Comparison of ENCODE assay signal across 10 mouse cellular contexts in the genomic region with DNA sequence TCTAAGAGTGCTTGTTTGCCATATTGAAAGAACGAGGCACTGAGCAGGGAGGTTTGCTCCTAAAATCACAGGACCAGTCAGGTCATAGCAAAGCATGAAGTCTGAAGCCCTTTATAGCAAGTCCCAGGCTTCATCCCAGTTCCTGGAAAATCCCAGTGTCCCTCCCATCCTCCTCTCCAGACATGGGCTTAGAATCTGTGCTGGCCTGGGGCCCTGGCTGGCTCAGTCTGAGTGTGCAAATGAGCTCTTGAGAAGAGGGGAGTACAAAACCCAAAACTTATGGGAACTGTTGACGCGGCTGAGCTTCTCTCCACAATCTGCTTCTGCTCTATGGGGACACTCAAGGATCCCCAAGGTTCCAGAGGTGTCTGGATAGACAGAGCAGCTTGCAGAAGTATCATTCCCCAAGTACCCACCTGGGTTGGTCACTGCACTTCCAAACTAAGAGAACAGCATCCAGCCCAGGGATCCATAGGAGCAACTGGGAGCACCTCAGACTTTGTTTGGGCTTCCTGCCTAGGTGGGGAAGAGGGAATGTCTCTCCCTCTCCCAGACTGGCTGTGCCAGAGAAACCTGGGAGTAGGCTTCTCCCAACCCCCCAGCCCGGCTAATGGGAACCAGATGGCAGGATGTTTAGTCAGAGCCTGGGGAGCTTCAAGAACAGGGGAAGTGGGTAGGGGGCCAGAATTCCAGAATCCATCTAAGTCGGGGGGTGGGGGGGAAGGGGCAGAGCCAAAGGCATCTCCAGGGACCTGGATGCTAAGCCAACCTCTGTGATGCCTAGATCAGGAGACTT. TPM values are rescaled to one million over a fixed set of nuclear protein-coding genes. Genes with fewer than 3 reads are reported as not detected.
DNase-seq lines count a peak whose midpoint lies in the region; ATAC-seq and TF ChIP-seq lines count a peak whose summit lies in the region.
"Had no signal": no experiment of that assay in that cellular context is flagged by ENCODE, and none has a peak within 500 bp of the region (broad histone marks: within the 10 kb centered on the region; RNA-seq: fewer than 3 reads in every experiment).

No protein-coding gene starts in this region.

- no peaks in the 10 kb centered on the region for H3K4me1 ChIP-seq in intestine, postnatal 0 days (replicated peaks; ENCODE audit: control insufficient read depth, insufficient read depth, low read length)
- H3K4me1 ChIP-seq: megakaryocyte, embryonic 14.5 days had no signal

- DNase-seq in gastrocnemius, adult 2 months, result peak; percentile 63
- DNase-seq in gastrocnemius, adult 18-20 months (ENCODE audit: low spot score), result no peak
- peak; percentile 38 for DNase-seq in urinary bladder, postnatal 14 days (ENCODE audit: low spot score)
- no peak for DNase-seq in urinary bladder, postnatal 25 days (ENCODE audit: low spot score)
- DNase-seq in cerebellum, postnatal 4 days (ENCODE audit: low spot score in 2 of 2), result no peak
- no peak for DNase-seq in c-Kit-positive CD71-positive TER-119-positive erythroid progenitor cells, embryonic 14.5 days (ENCODE audit: low spot score)

- H3K9me3 ChIP-seq in intestine, postnatal 0 days (ENCODE audit: control insufficient read depth), result no peaks in the 10 kb centered on the region
- H3K9me3 ChIP-seq: megakaryocyte, embryonic 14.5 days had no signal

- no peak for TF ChIP-seq CTCF in gastrocnemius, adult 2 months (IDR thresholded peaks at IDR 0.05)
- TF ChIP-seq CTCF in intestine, postnatal 0 days (IDR thresholded peaks at IDR 0.05; ENCODE audit: low read depth), result no peak

- H3K27me3 ChIP-seq in intestine, postnatal 0 days (replicated peaks; ENCODE audit: control insufficient read depth, insufficient read depth, low read length), result no peaks in the 10 kb centered on the region

- intact Hi-C loops in gastrocnemius, adult 2 months (cut with DNase I), result no loop called here

- no peak overlapping the region for H3K9ac ChIP-seq in intestine, postnatal 0 days (ENCODE audit: low read depth, low read length)

- H3K36me3 ChIP-seq in intestine, postnatal 0 days (ENCODE audit: control insufficient read depth, insufficient read depth), result no peaks in the 10 kb centered on the region

- WGBS in intestine, postnatal 0 days, result 68% methylated on average over 5 of the region's 5 CpGs

- peak overlapping the region; percentile 71 for H3K27ac ChIP-seq in gastrocnemius, adult 2 months
- H3K27ac ChIP-seq in intestine, postnatal 0 days (ENCODE audit: low read depth, low read length), result peak overlapping the region; percentile 28; the same call in 1 of the 2 replicates

- no peak for ATAC-seq in intestine, postnatal 0 days
- no peak for ATAC-seq in CD4-positive, CD25-positive, alpha-beta regulatory T cell, adult 4 months

- H3K4me2 ChIP-seq in intestine, postnatal 0 days (replicated peaks; ENCODE audit: low read depth), result no peak overlapping the region

- H3K4me3 ChIP-seq in gastrocnemius, adult 2 months, result no peak overlapping the region
- H3K4me3 ChIP-seq in intestine, postnatal 0 days (ENCODE audit: low read depth, low read length), result no peak overlapping the region
- H3K4me3 ChIP-seq: megakaryocyte, embryonic 14.5 days had no signal

RNA-seq across cellular contexts. Expression of a gene that starts 8.8 kb away (rescaled TPM):
- total RNA-seq in gastrocnemius, adult 2 months (2021), result 10 to 100 TPM in 1 of 2 experiments, 1 to 10 TPM in 1; 9.3 to 10.7 TPM
- total RNA-seq in gastrocnemius, adult 18-20 months (2021), result 10 to 100 TPM in 1 of 2 experiments, 1 to 10 TPM in 1; 9.7 to 12.3 TPM
- polyA plus RNA-seq in intestine, postnatal 0 days (2015; fragmentation: Nextera tagmentation; extraction: Ambion mirVana), result 38.2 and 38.6 TPM in 2 replicates
- polyA plus RNA-seq in CD4-positive, CD25-positive, alpha-beta regulatory T cell, adult 4 months (2017; shearing (Covaris generic)), result 10 to 100 TPM; 23.5 to 27.7 TPM

RNA-seq across cellular contexts. Expression of a gene that starts 15.8 kb away (rescaled TPM):
- total RNA-seq in gastrocnemius, adult 2 months (2021), result 10 to 100 TPM; 37.5 to 70.6 TPM
- 10 to 100 TPM; 43.9 to 70.1 TPM for total RNA-seq in gastrocnemius, adult 18-20 months (2021)
- polyA plus RNA-seq in intestine, postnatal 0 days (2015; fragmentation: Nextera tagmentation; extraction: Ambion mirVana), result 35.2 and 43.0 TPM in 2 replicates
- not detected for polyA plus RNA-seq in CD4-positive, CD25-positive, alpha-beta regulatory T cell, adult 4 months (2017; shearing (Covaris generic))

RNA-seq across cellular contexts. Expression of a gene that starts 32.5 kb away (rescaled TPM):
- not detected for total RNA-seq in gastrocnemius, adult 2 months (2021)
- total RNA-seq in gastrocnemius, adult 18-20 months (2021), result not detected
- polyA plus RNA-seq in intestine, postnatal 0 days (2015; fragmentation: Nextera tagmentation; extraction: Ambion mirVana), result not detected in 2 replicates
- polyA plus RNA-seq in CD4-positive, CD25-positive, alpha-beta regulatory T cell, adult 4 months (2017; shearing (Covaris generic)), result not detected
- total RNA-seq: hematopoietic stem cell, adult 5-6 weeks had no signal

RNA-seq across cellular contexts. Expression of a gene that starts 35.2 kb away (rescaled TPM):
- total RNA-seq in gastrocnemius, adult 2 months (2021), result 10 to 100 TPM; 10.1 to 12.7 TPM
- 10 to 100 TPM; 10.6 to 10.7 TPM for total RNA-seq in gastrocnemius, adult 18-20 months (2021)
- polyA plus RNA-seq in intestine, postnatal 0 days (2015; fragmentation: Nextera tagmentation; extraction: Ambion mirVana), result 0.12 and 0.13 TPM in 2 replicates
- not detected for polyA plus RNA-seq in CD4-positive, CD25-positive, alpha-beta regulatory T cell, adult 4 months (2017; shearing (Covaris generic))
- total RNA-seq: hematopoietic stem cell, adult 5-6 weeks had no signal

RNA-seq across cellular contexts. Expression of a gene that starts 56.7 kb away (rescaled TPM):
- under 1 TPM in 1 of 2 experiments, not detected in 1; 0.03 TPM for total RNA-seq in gastrocnemius, adult 2 months (2021)
- not detected for total RNA-seq in gastrocnemius, adult 18-20 months (2021)
- 0.21 and 0.26 TPM in 2 replicates for polyA plus RNA-seq in intestine, postnatal 0 days (2015; fragmentation: Nextera tagmentation; extraction: Ambion mirVana)
- polyA plus RNA-seq in CD4-positive, CD25-positive, alpha-beta regulatory T cell, adult 4 months (2017; shearing (Covaris generic)), result under 1 TPM in 1 of 2 experiments, not detected in 1; 0.27 TPM

Comparison
In these comparisons a context has a peak if more than half of its experiments do, and no peak if none do; other contexts are left out.
1. DNase-seq: peak in gastrocnemius, adult 2 months (single experiment) and urinary bladder, postnatal 14 days (single experiment); none in gastrocnemius, adult 18-20 months (single experiment), urinary bladder, postnatal 25 days (single experiment), cerebellum, postnatal 4 days (0 of 2) and c-Kit-positive CD71-positive TER-119-positive erythroid progenitor cells, embryonic 14.5 days (single experiment).